ENCODE assay signal across 15 mouse cellular contexts in genomic region chr1:74074693-74075485, GRCm38 (mm10). TPM values are rescaled to one million over a fixed set of nuclear protein-coding genes. Genes with fewer than 3 reads are reported as not detected.
DNase-seq lines count a peak whose midpoint lies in the region; ATAC-seq and TF ChIP-seq lines count a peak whose summit lies in the region.
"Had no signal": no experiment of that assay in that cellular context is flagged by ENCODE, and none has a peak within 500 bp of the region (broad histone marks: within the 10 kb centered on the region; RNA-seq: fewer than 3 reads in every experiment).

No protein-coding gene starts in this region.

- no peak for TF ChIP-seq CTCF in kidney, postnatal 0 days (IDR thresholded peaks at IDR 0.05; ENCODE audit: low read depth)

- H3K4me1 ChIP-seq in liver, embryonic 16.5 days (ENCODE audit: control insufficient read depth, low read depth, low read length) = no peaks in the 10 kb centered on the region
- peaks cover 4% of the 10 kb centered on the region; the same call in 1 of the 2 replicates for H3K4me1 ChIP-seq in liver, embryonic 12.5 days
- peaks cover 4% of the 10 kb centered on the region; the same call in 1 of the 2 replicates for H3K4me1 ChIP-seq in kidney, postnatal 0 days (replicated peaks; ENCODE audit: insufficient read depth, low read length)
- no peaks in the 10 kb centered on the region for H3K4me1 ChIP-seq in midbrain, embryonic 16.5 days (ENCODE audit: control insufficient read depth, insufficient read depth, low read length)
- H3K4me1 ChIP-seq: hindbrain, embryonic 15.5 days; liver, embryonic 15.5 days; midbrain, embryonic 15.5 days had no signal

- peak; percentile 32; the same call in 1 of the 2 replicates for ATAC-seq in liver, embryonic 16.5 days (ENCODE audit: low read depth)
- no peak for ATAC-seq in liver, embryonic 12.5 days
- ATAC-seq in kidney, postnatal 0 days (replicated peaks; ENCODE audit: low FRiP score, low read depth) = no peak
- ATAC-seq in midbrain, embryonic 16.5 days = no peak
- ATAC-seq: midbrain, embryonic 15.5 days had no signal

- no peaks in the 10 kb centered on the region for H3K27me3 ChIP-seq in liver, embryonic 16.5 days (ENCODE audit: control insufficient read depth, insufficient read depth, low read depth, low read length)
- peaks cover 1% of the 10 kb centered on the region for H3K27me3 ChIP-seq in liver, embryonic 12.5 days (replicated peaks)
- H3K27me3 ChIP-seq in kidney, postnatal 0 days (ENCODE audit: insufficient read depth, low read length) = no peaks in the 10 kb centered on the region
- no peaks in the 10 kb centered on the region for H3K27me3 ChIP-seq in midbrain, embryonic 16.5 days (ENCODE audit: control insufficient read depth, insufficient read depth, low read depth, low read length)
- H3K27me3 ChIP-seq: embryonic facial prominence, embryonic 15.5 days; hindbrain, embryonic 15.5 days; midbrain, embryonic 15.5 days had no signal

- no peak overlapping the region for H3K4me2 ChIP-seq in liver, embryonic 16.5 days (ENCODE audit: low read depth, low read length)
- H3K4me2 ChIP-seq in liver, embryonic 12.5 days = no peak overlapping the region
- no peak overlapping the region for H3K4me2 ChIP-seq in kidney, postnatal 0 days (ENCODE audit: low read length)
- no peak overlapping the region for H3K4me2 ChIP-seq in midbrain, embryonic 16.5 days (ENCODE audit: low read length)
- H3K4me2 ChIP-seq: embryonic facial prominence, embryonic 15.5 days; hindbrain, embryonic 15.5 days; liver, embryonic 15.5 days; midbrain, embryonic 15.5 days had no signal

- WGBS in liver, embryonic 16.5 days (ENCODE audit: insufficient replicate concordance) = 59% methylated on average over 7 of the region's 7 CpGs
- 61% methylated on average over 7 of the region's 7 CpGs for WGBS in liver, embryonic 12.5 days (ENCODE audit: insufficient replicate concordance)
- WGBS in kidney, postnatal 0 days = 76% methylated on average over 7 of the region's 7 CpGs
- WGBS in midbrain, embryonic 16.5 days = 85% methylated on average over 7 of the region's 7 CpGs

- no peak overlapping the region for H3K9ac ChIP-seq in liver, embryonic 16.5 days (ENCODE audit: low read depth, low read length)
- no peak overlapping the region for H3K9ac ChIP-seq in liver, embryonic 12.5 days
- no peak overlapping the region for H3K9ac ChIP-seq in kidney, postnatal 0 days (ENCODE audit: low read depth, low read length)
- no peak overlapping the region for H3K9ac ChIP-seq in midbrain, embryonic 16.5 days (ENCODE audit: low read depth, low read length)
- H3K9ac ChIP-seq: embryonic facial prominence, embryonic 15.5 days; hindbrain, embryonic 15.5 days; liver, embryonic 15.5 days; midbrain, embryonic 15.5 days had no signal

- peak; percentile 25 for DNase-seq in cerebellum, adult 11-12 months
- no peak for DNase-seq in cerebellum, postnatal 4 days (ENCODE audit: low spot score in 2 of 2)
- DNase-seq in kidney, postnatal 0 days (ENCODE audit: low spot score) = no peak
- peak; percentile 40 for DNase-seq in lung, postnatal 25 days (ENCODE audit: low spot score)
- no peak for DNase-seq in left cerebral cortex, adult 18-20 months (ENCODE audit: low spot score in 2 of 2)
- DNase-seq: layer of hippocampus, postnatal 36 days; thymus, postnatal 25 days had no signal

- no peak overlapping the region for H3K27ac ChIP-seq in liver, embryonic 16.5 days (ENCODE audit: low read length)
- H3K27ac ChIP-seq in liver, embryonic 12.5 days = no peak overlapping the region
- H3K27ac ChIP-seq in kidney, postnatal 0 days = peak overlapping the region; percentile 47; the same call in 1 of the 2 replicates
- H3K27ac ChIP-seq in midbrain, embryonic 16.5 days (ENCODE audit: low read length) = no peak overlapping the region
- H3K27ac ChIP-seq: embryonic facial prominence, embryonic 15.5 days; hindbrain, embryonic 15.5 days; liver, embryonic 15.5 days; midbrain, embryonic 15.5 days had no signal

- H3K36me3 ChIP-seq in liver, embryonic 16.5 days (ENCODE audit: control insufficient read depth, insufficient read depth) = no peaks in the 10 kb centered on the region
- no peaks in the 10 kb centered on the region for H3K36me3 ChIP-seq in liver, embryonic 12.5 days
- H3K36me3 ChIP-seq in kidney, postnatal 0 days (ENCODE audit: insufficient read depth, low read length) = no peaks in the 10 kb centered on the region
- no peaks in the 10 kb centered on the region for H3K36me3 ChIP-seq in midbrain, embryonic 16.5 days (ENCODE audit: control insufficient read depth, insufficient read depth, low read length)
- H3K36me3 ChIP-seq: hindbrain, embryonic 15.5 days; liver, embryonic 15.5 days; midbrain, embryonic 15.5 days had no signal

- H3K9me3 ChIP-seq in liver, embryonic 16.5 days (replicated peaks; ENCODE audit: control insufficient read depth, low read length) = no peaks in the 10 kb centered on the region
- H3K9me3 ChIP-seq in liver, embryonic 12.5 days (replicated peaks) = no peaks in the 10 kb centered on the region
- no peaks in the 10 kb centered on the region for H3K9me3 ChIP-seq in kidney, postnatal 0 days (replicated peaks; ENCODE audit: low read length)
- no peaks in the 10 kb centered on the region for H3K9me3 ChIP-seq in midbrain, embryonic 16.5 days (replicated peaks; ENCODE audit: control insufficient read depth, low read length, poor library complexity, severe bottlenecking)
- H3K9me3 ChIP-seq: embryonic facial prominence, embryonic 15.5 days; hindbrain, embryonic 15.5 days; liver, embryonic 15.5 days; midbrain, embryonic 15.5 days had no signal

- H3K4me3 ChIP-seq in liver, embryonic 16.5 days (ENCODE audit: low read depth, low read length) = no peak overlapping the region
- H3K4me3 ChIP-seq in liver, embryonic 12.5 days = no peak overlapping the region
- H3K4me3 ChIP-seq in kidney, postnatal 0 days (replicated peaks; ENCODE audit: low read depth, low read length) = no peak overlapping the region
- H3K4me3 ChIP-seq in midbrain, embryonic 16.5 days (ENCODE audit: low read depth, low read length) = no peak overlapping the region
- H3K4me3 ChIP-seq: embryonic facial prominence, embryonic 15.5 days; hindbrain, embryonic 15.5 days; liver, embryonic 15.5 days; midbrain, embryonic 15.5 days had no signal

RNA-seq across cellular contexts. Expression of gene Tns1, which starts 49.4 kb away (rescaled TPM):
- polyA plus RNA-seq in liver, embryonic 16.5 days (2015; fragmentation: Nextera tagmentation; extraction: Ambion mirVana) = 22.9 and 23.0 TPM in 2 replicates
- 13.1 and 16.1 TPM in 2 replicates for polyA plus RNA-seq in liver, embryonic 12.5 days (2016; fragmentation: Nextera tagmentation; extraction: Ambion mirVana)
- polyA plus RNA-seq in kidney, postnatal 0 days (2015; fragmentation: Nextera tagmentation; extraction: Ambion mirVana) = 65.4 and 71.8 TPM in 2 replicates
- polyA plus RNA-seq in midbrain, embryonic 16.5 days (2015; fragmentation: Nextera tagmentation; extraction: Ambion mirVana) = 8.2 and 11.8 TPM in 2 replicates
- total RNA-seq in left cerebral cortex, adult 18-20 months (2021) = 10 to 100 TPM; 36.7 to 39.6 TPM

RNA-seq across cellular contexts. Expression of gene Rufy4, which starts 50.5 kb away (rescaled TPM):
- 0.14 TPM in 1 of 2 replicates, not detected in the other for polyA plus RNA-seq in liver, embryonic 16.5 days (2015; fragmentation: Nextera tagmentation; extraction: Ambion mirVana)
- polyA plus RNA-seq in liver, embryonic 12.5 days (2016; fragmentation: Nextera tagmentation; extraction: Ambion mirVana) = 0.16 and 0.20 TPM in 2 replicates
- 0.07 and 0.18 TPM in 2 replicates for polyA plus RNA-seq in kidney, postnatal 0 days (2015; fragmentation: Nextera tagmentation; extraction: Ambion mirVana)
- 0.17 and 0.49 TPM in 2 replicates for polyA plus RNA-seq in midbrain, embryonic 16.5 days (2015; fragmentation: Nextera tagmentation; extraction: Ambion mirVana)
- not detected for total RNA-seq in left cerebral cortex, adult 18-20 months (2021)
- total RNA-seq: ES-E14; layer of hippocampus, postnatal 36 days had no signal
- polyA plus RNA-seq: liver, embryonic 15.5 days had no signal

Comparison
In these comparisons a context has a peak if more than half of its experiments do, and no peak if none do; other contexts are left out.
1. DNase-seq: peak in cerebellum, adult 11-12 months (single experiment) and lung, postnatal 25 days (single experiment); none in cerebellum, postnatal 4 days (0 of 2), kidney, postnatal 0 days (single experiment) and left cerebral cortex, adult 18-20 months (0 of 2).